Comparison of ENCODE assay signal across 8 mouse cellular contexts in the genomic region with DNA sequence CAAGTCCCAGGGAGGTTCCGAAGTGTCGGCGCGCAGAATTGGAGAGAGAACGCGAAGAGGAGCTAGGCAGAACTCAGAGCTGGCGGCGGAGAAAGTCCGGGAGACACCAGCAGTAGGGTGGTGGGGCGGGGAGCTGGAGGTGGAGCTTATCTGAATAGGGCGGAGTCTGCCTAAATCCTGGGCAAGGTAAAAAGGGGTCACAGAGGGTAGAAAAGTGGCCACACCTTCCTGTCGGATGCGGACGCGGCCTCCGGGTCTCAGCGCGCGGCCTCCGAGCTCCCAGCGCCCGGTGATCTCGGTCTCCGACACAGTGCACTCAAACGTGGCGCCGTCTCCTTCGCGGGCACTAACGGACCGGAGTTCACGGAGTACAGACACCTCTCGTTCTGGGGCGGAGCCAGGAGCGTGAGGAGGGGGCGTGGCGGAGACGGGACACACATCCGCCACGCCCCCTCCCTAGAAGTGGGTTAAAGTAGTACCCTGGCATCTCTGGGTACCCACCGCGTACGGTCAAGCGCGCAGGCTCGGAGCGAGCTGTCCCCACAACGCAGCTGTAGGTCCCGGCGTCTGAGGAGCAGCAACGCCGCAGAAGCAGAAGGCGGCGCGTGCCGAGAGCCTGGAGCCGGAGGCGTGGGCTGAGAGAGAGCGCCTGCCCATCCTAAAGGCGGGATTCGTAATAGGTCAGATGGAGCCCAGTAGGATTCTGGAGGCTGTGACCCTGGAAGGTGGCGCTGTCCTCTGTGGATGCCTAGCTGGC. TPM values are rescaled to one million over a fixed set of nuclear protein-coding genes. Genes with fewer than 3 reads are reported as not detected.
DNase-seq lines count a peak whose midpoint lies in the region; ATAC-seq and TF ChIP-seq lines count a peak whose summit lies in the region.

No protein-coding gene starts in this region.

- ATAC-seq in hindbrain, embryonic 15.5 days (ENCODE audit: low FRiP score, low read depth), result peak; percentile 73
- ATAC-seq in megakaryocyte-erythroid progenitor cell, adult 5-6 weeks (replicated peaks; ENCODE audit: low FRiP score, low TSS enrichment, poor library complexity, severe bottlenecking), result peak; percentile 57

- peak overlapping the region; percentile 71 for H3K9ac ChIP-seq in ES-E14 (ENCODE audit: insufficient read depth, low read depth, low read length, poor library complexity, severe bottlenecking)
- H3K9ac ChIP-seq in hindbrain, embryonic 15.5 days, result peak overlapping the region; percentile 40

- peak overlapping the region; percentile 94 for H3K4me2 ChIP-seq in hindbrain, embryonic 15.5 days

- peak; percentile 89 for DNase-seq in ES-E14 (ENCODE audit: low read depth, low spot score)
- peak; percentile 83 for DNase-seq in forebrain, embryonic 10.5 days (ENCODE audit: extremely low spot score, low spot score)
- peak; percentile 67 to 71 for DNase-seq in left cerebral cortex, postnatal 36 days (ENCODE audit: low spot score in 2 of 2)
- peak; percentile 66 for DNase-seq in right cerebral cortex, postnatal 4 days
- DNase-seq in gastrocnemius, adult 8-10 months (ENCODE audit: low spot score in 2 of 2), result no peak

- H3K4me1 ChIP-seq in ES-E14 (ENCODE audit: control insufficient read depth in 2 of 2, insufficient read depth in 2 of 2, low read length in 2 of 2, poor library complexity in 1 of 2), result peaks cover 5 to 19% of the 10 kb centered on the region in 2 experiments; a peak in 2 of 4 replicates
- no peaks in the 10 kb centered on the region for H3K4me1 ChIP-seq in bone marrow macrophage, adult 2 months (ENCODE audit: control insufficient read depth, insufficient read depth, low read length)
- peaks cover 33% of the 10 kb centered on the region for H3K4me1 ChIP-seq in forebrain, embryonic 10.5 days
- peaks cover 27% of the 10 kb centered on the region for H3K4me1 ChIP-seq in hindbrain, embryonic 15.5 days (replicated peaks)

- intact Hi-C loops in left cerebral cortex, postnatal 36 days (cut with DNase I), result loop anchor here (5.0 kb wide), 1 partner anchor 60 kb away; the partner anchor contains the start of gene Slc4a3

- under 1% methylated on average over 62 of the region's 62 CpGs for WGBS in forebrain, embryonic 10.5 days
- WGBS in hindbrain, embryonic 15.5 days, result under 1% methylated on average over 62 of the region's 62 CpGs

- H3K4me3 ChIP-seq in ES-E14 (ENCODE audit: insufficient read depth in 1 of 2, low read depth in 1 of 2, low read length in 2 of 2, poor library complexity in 1 of 2, severe bottlenecking in 1 of 2), result peak overlapping the region; percentile 80 to 93
- peak overlapping the region; percentile 8 for H3K4me3 ChIP-seq in bone marrow macrophage, adult 2 months (ENCODE audit: insufficient read depth, low read length)
- peak overlapping the region; percentile 69 for H3K4me3 ChIP-seq in forebrain, embryonic 10.5 days
- peak overlapping the region; percentile 55 for H3K4me3 ChIP-seq in hindbrain, embryonic 15.5 days

- TF ChIP-seq CTCF in bone marrow macrophage, adult 2 months (IDR thresholded peaks at IDR 0.05; ENCODE audit: low read depth, low read length), result no peak

- H3K27me3 ChIP-seq in forebrain, embryonic 10.5 days (ENCODE audit: poor library complexity, severe bottlenecking), result peaks cover 100% of the 10 kb centered on the region
- H3K27me3 ChIP-seq in hindbrain, embryonic 15.5 days, result peaks cover 57% of the 10 kb centered on the region

- H3K9me3 ChIP-seq in ES-E14 (ENCODE audit: control insufficient read depth, insufficient read depth, low read depth, low read length), result no peaks in the 10 kb centered on the region
- H3K9me3 ChIP-seq in forebrain, embryonic 10.5 days, result no peaks in the 10 kb centered on the region
- no peaks in the 10 kb centered on the region for H3K9me3 ChIP-seq in hindbrain, embryonic 15.5 days

- H3K36me3 ChIP-seq in ES-E14 (ENCODE audit: control insufficient read depth, insufficient read depth, low read length, poor library complexity, severe bottlenecking), result no peaks in the 10 kb centered on the region
- H3K36me3 ChIP-seq in forebrain, embryonic 10.5 days (replicated peaks), result peaks cover 36% of the 10 kb centered on the region
- H3K36me3 ChIP-seq in hindbrain, embryonic 15.5 days, result peaks cover 22% of the 10 kb centered on the region

- H3K27ac ChIP-seq in ES-E14 (ENCODE audit: insufficient read depth, low read depth, low read length, poor library complexity, severe bottlenecking), result no peak overlapping the region
- H3K27ac ChIP-seq in bone marrow macrophage, adult 2 months (ENCODE audit: insufficient read depth, low read depth, low read length), result no peak overlapping the region
- H3K27ac ChIP-seq in forebrain, embryonic 10.5 days, result peak overlapping the region; percentile 48
- peak overlapping the region; percentile 20; the same call in 1 of the 2 replicates for H3K27ac ChIP-seq in hindbrain, embryonic 15.5 days (replicated peaks)

- in situ Hi-C loops in ES-E14 (cut with MboI; ENCODE audit: low sequenced_read_pairs in 2 of 2, unreplicated experiment in 2 of 2), result no loop called here

- TF ChIP-seq POLR2A in bone marrow macrophage, adult 2 months (IDR thresholded peaks at IDR 0.05; ENCODE audit: borderline replicate concordance, low read depth, low read length), result no peak

TF ChIP-seq in ES-E14, 5 proteins besides CTCF, POLR2A, EP300 and RAD21:
- TF ChIP-seq MAFK (IDR thresholded peaks at IDR 0.05; ENCODE audit: insufficient read depth, low read depth, low read length) (no peak), CHD2 (IDR thresholded peaks at IDR 0.05; ENCODE audit: low read depth, low read length) (no peak), ZC3H11A (IDR thresholded peaks at IDR 0.05; ENCODE audit: borderline replicate concordance, low read depth, low read length) (no peak), ZNF384 (IDR thresholded peaks at IDR 0.05; ENCODE audit: low read depth, low read length) (no peak), HCFC1 (IDR thresholded peaks at IDR 0.05; ENCODE audit: borderline replicate concordance, insufficient read depth, low read length) (no peak)
TF ChIP-seq in ES-E14: peak in this region for 0.

RNA-seq across cellular contexts. Expression of gene Tmem198, which starts 8.3 kb away (rescaled TPM):
- 1.6 TPM in 2 replicates for total RNA-seq in ES-E14 (2012; rRNA removed)
- not detected in 2 replicates for polyA plus RNA-seq in bone marrow macrophage, adult 2 months (2012; ENCODE audit: insufficient read depth, insufficient read length, missing spikeins)
- polyA plus RNA-seq in forebrain, embryonic 10.5 days (2016; fragmentation: Nextera tagmentation; extraction: Ambion mirVana), result 4.5 and 6.1 TPM in 2 replicates
- 45.2 and 49.9 TPM in 2 replicates for polyA plus RNA-seq in hindbrain, embryonic 15.5 days (2015; fragmentation: Nextera tagmentation; extraction: Ambion mirVana)
- total RNA-seq in left cerebral cortex, postnatal 36 days (2021), result 100 to 1,000 TPM in 1 of 2 experiments, 10 to 100 TPM in 1; 94.2 to 105 TPM
- total RNA-seq in megakaryocyte-erythroid progenitor cell, adult 5-6 weeks (2014; fragmentation: Nextera tagmentation), result 0.49 TPM in 1 of 2 replicates, not detected in the other
- not detected in 2 replicates for total RNA-seq in megakaryocyte-erythroid progenitor cell, adult 5-6 weeks (2017)
- total RNA-seq in gastrocnemius, adult 8-10 months (2022), result not detected

RNA-seq across cellular contexts. Expression of gene Chpf, which starts 8.5 kb away (rescaled TPM):
- total RNA-seq in ES-E14 (2012; rRNA removed), result 43.5 and 80.3 TPM in 2 replicates
- polyA plus RNA-seq in bone marrow macrophage, adult 2 months (2012; ENCODE audit: insufficient read depth, insufficient read length, missing spikeins), result 0.95 and 1.3 TPM in 2 replicates
- polyA plus RNA-seq in forebrain, embryonic 10.5 days (2016; fragmentation: Nextera tagmentation; extraction: Ambion mirVana), result 20.1 and 20.5 TPM in 2 replicates
- polyA plus RNA-seq in hindbrain, embryonic 15.5 days (2015; fragmentation: Nextera tagmentation; extraction: Ambion mirVana), result 46.1 and 53.4 TPM in 2 replicates
- total RNA-seq in left cerebral cortex, postnatal 36 days (2021), result 10 to 100 TPM; 75.3 to 86.3 TPM
- 3.1 and 4.0 TPM in 2 replicates for total RNA-seq in megakaryocyte-erythroid progenitor cell, adult 5-6 weeks (2014; fragmentation: Nextera tagmentation)
- total RNA-seq in megakaryocyte-erythroid progenitor cell, adult 5-6 weeks (2017), result 0.15 and 1.2 TPM in 2 replicates
- 1 to 10 TPM; 2.0 to 3.5 (median 2.5) TPM for total RNA-seq in gastrocnemius, adult 8-10 months (2022)

RNA-seq across cellular contexts. Expression of gene Obsl1, which starts 18.7 kb away (rescaled TPM):
- 45.0 and 52.2 TPM in 2 replicates for total RNA-seq in ES-E14 (2012; rRNA removed)
- 0.33 TPM in 1 of 2 replicates, not detected in the other for polyA plus RNA-seq in bone marrow macrophage, adult 2 months (2012; ENCODE audit: insufficient read depth, insufficient read length, missing spikeins)
- 34.5 and 35.8 TPM in 2 replicates for polyA plus RNA-seq in forebrain, embryonic 10.5 days (2016; fragmentation: Nextera tagmentation; extraction: Ambion mirVana)
- 28.1 and 34.9 TPM in 2 replicates for polyA plus RNA-seq in hindbrain, embryonic 15.5 days (2015; fragmentation: Nextera tagmentation; extraction: Ambion mirVana)
- 10 to 100 TPM; 25.4 to 33.2 TPM for total RNA-seq in left cerebral cortex, postnatal 36 days (2021)
- total RNA-seq in megakaryocyte-erythroid progenitor cell, adult 5-6 weeks (2014; fragmentation: Nextera tagmentation), result 0.40 and 0.68 TPM in 2 replicates
- 0.30 and 0.47 TPM in 2 replicates for total RNA-seq in megakaryocyte-erythroid progenitor cell, adult 5-6 weeks (2017)
- 10 to 100 TPM; 22.2 to 38.4 (median 28.3) TPM for total RNA-seq in gastrocnemius, adult 8-10 months (2022)

RNA-seq across cellular contexts. Expression of gene Inha, which starts 19.3 kb away (rescaled TPM):
- 0.80 and 1.6 TPM in 2 replicates for total RNA-seq in ES-E14 (2012; rRNA removed)
- not detected in 2 replicates for polyA plus RNA-seq in bone marrow macrophage, adult 2 months (2012; ENCODE audit: insufficient read depth, insufficient read length, missing spikeins)
- polyA plus RNA-seq in forebrain, embryonic 10.5 days (2016; fragmentation: Nextera tagmentation; extraction: Ambion mirVana), result 2.7 and 2.9 TPM in 2 replicates
- 17.4 and 22.4 TPM in 2 replicates for polyA plus RNA-seq in hindbrain, embryonic 15.5 days (2015; fragmentation: Nextera tagmentation; extraction: Ambion mirVana)
- total RNA-seq in left cerebral cortex, postnatal 36 days (2021), result 10 to 100 TPM; 18.6 to 30.8 TPM
- 0.72 TPM in 1 of 2 replicates, not detected in the other for total RNA-seq in megakaryocyte-erythroid progenitor cell, adult 5-6 weeks (2014; fragmentation: Nextera tagmentation)
- not detected in 2 replicates for total RNA-seq in megakaryocyte-erythroid progenitor cell, adult 5-6 weeks (2017)
- 1 to 10 TPM in 3 of 4 experiments, under 1 TPM in 1; 0.59 to 2.0 (median 1.5) TPM for total RNA-seq in gastrocnemius, adult 8-10 months (2022)

RNA-seq across cellular contexts. Expression of gene Stk11ip, which starts 33.7 kb away (rescaled TPM):
- total RNA-seq in ES-E14 (2012; rRNA removed), result 26.8 and 41.8 TPM in 2 replicates
- polyA plus RNA-seq in bone marrow macrophage, adult 2 months (2012; ENCODE audit: insufficient read depth, insufficient read length, missing spikeins), result 45.6 and 49.3 TPM in 2 replicates
- polyA plus RNA-seq in forebrain, embryonic 10.5 days (2016; fragmentation: Nextera tagmentation; extraction: Ambion mirVana), result 33.2 and 33.5 TPM in 2 replicates
- polyA plus RNA-seq in hindbrain, embryonic 15.5 days (2015; fragmentation: Nextera tagmentation; extraction: Ambion mirVana), result 20.1 and 21.0 TPM in 2 replicates
- total RNA-seq in left cerebral cortex, postnatal 36 days (2021), result 10 to 100 TPM; 29.2 to 38.0 TPM
- 12.1 and 17.6 TPM in 2 replicates for total RNA-seq in megakaryocyte-erythroid progenitor cell, adult 5-6 weeks (2014; fragmentation: Nextera tagmentation)
- total RNA-seq in megakaryocyte-erythroid progenitor cell, adult 5-6 weeks (2017), result 6.9 and 11.9 TPM in 2 replicates
- total RNA-seq in gastrocnemius, adult 8-10 months (2022), result 1 to 10 TPM; 7.1 to 9.9 (median 8.8) TPM

Comparison
In these comparisons a context has a peak if more than half of its experiments do, and no peak if none do; other contexts are left out.
1. DNase-seq: peak in ES-E14 (single experiment), forebrain, embryonic 10.5 days (single experiment), left cerebral cortex, postnatal 36 days (2 of 2) and right cerebral cortex, postnatal 4 days (single experiment); none in gastrocnemius, adult 8-10 months (0 of 2).
2. H3K27ac ChIP-seq: peak in forebrain, embryonic 10.5 days (single experiment) and hindbrain, embryonic 15.5 days (single experiment); none in ES-E14 (single experiment) and bone marrow macrophage, adult 2 months (single experiment).
3. H3K4me3 ChIP-seq: peak in every context shown above with its lines; median percentile 86 in ES-E14; 69 in forebrain, embryonic 10.5 days; 55 in hindbrain, embryonic 15.5 days; 8 in bone marrow macrophage, adult 2 months.
4. RNA of gene Tmem198, which starts 8.3 kb away (total RNA-seq): 94.2 to 105 TPM in left cerebral cortex, postnatal 36 days; 1.6 TPM in ES-E14, not detected in gastrocnemius, adult 8-10 months and 0.49 TPM in megakaryocyte-erythroid progenitor cell, adult 5-6 weeks; every median in the first group is over 10 times any median in the second.
5. RNA of gene Obsl1, which starts 18.7 kb away (total RNA-seq): 45.0 to 52.2 TPM in ES-E14, 25.4 to 33.2 TPM in left cerebral cortex, postnatal 36 days and 22.2 to 38.4 TPM in gastrocnemius, adult 8-10 months; 0.30 to 0.68 TPM in megakaryocyte-erythroid progenitor cell, adult 5-6 weeks; every median in the first group is over 10 times any median in the second.